Mouse (Mus musculus) E14TG2a.4 (cell line): ENCODE measurements around the gene Treh.

Source experiments
- CTCF ChIP-seq: conservative IDR thresholded peaks from 2 replicates; pipeline ENCODE4 v1.5.1; 2014; ENCODE audit warnings: low read length
- NANOG ChIP-seq: IDR thresholded peaks from 2 replicates; pipeline ENCODE4 v1.6.1; 2014; ENCODE audit warnings: borderline replicate concordance, low read length, mixed read lengths
- POU5F1 ChIP-seq: IDR thresholded peaks from 2 replicates; pipeline ENCODE4 v1.6.1; 2014; ENCODE audit warnings: low read length, borderline replicate concordance

DNA sequence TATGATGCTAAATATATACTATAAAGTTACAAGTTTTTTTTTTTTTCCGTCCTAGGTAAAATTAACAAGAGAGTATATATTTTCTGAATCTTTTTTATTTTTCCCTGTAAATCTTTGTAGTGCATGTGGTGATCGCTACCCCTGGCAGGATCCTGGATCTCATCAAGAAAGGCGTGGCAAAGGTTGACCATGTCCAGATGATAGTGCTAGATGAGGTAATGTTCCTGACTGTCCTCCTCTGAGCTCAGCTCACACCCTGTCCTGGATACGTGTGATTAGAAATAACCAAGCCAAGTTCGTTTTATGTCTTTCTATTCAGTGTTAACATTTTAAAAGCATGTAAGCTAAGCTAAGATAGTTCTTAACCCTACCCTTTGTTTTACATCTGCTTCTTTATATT is 46.8 kb upstream of the Treh start:
- TF ChIP-seq CTCF (no peak), NANOG (no peak), POU5F1 (no peak)
